Mouse (Mus musculus) C2C12 (cell line): ENCODE results near the gene Tmcc3. TPM values are rescaled to one million over a fixed set of nuclear protein-coding genes. Genes with fewer than 3 reads are reported as not detected.

ENCODE experiments used
- H3K27me3 ChIP-seq: one replicate; pipeline ENCODE4 v1.6.1; 2011; ENCODE audit not compliant: control insufficient read depth, insufficient read depth, insufficient read length
- H3K36me3 ChIP-seq: one replicate; pipeline ENCODE4 v1.6.1; 2011; ENCODE audit not compliant: control insufficient read depth, insufficient read depth
- H3K4me3 ChIP-seq: one replicate; pipeline ENCODE4 v1.5.1; 2011; ENCODE audit warnings: mild to moderate bottlenecking, control low read depth; ENCODE audit not compliant: poor library complexity, insufficient read depth, severe bottlenecking
- H3K79me2 ChIP-seq: one replicate; pipeline ENCODE4 v1.6.1; 2011; ENCODE audit not compliant: control insufficient read depth, insufficient read depth
- H3K79me3 ChIP-seq: one replicate; pipeline ENCODE4 v1.6.1; 2011; ENCODE audit warnings: low read depth, control low read depth
- H3ac ChIP-seq: one replicate; pipeline ENCODE3; 2011; ENCODE audit warnings: low read depth; ENCODE audit not compliant: control insufficient read depth, insufficient read length
- CEBPB ChIP-seq: IDR thresholded peaks from one replicate; pipeline ENCODE4 v1.6.1; 2011; ENCODE audit warnings: low read depth, mild to moderate bottlenecking, control low read depth, moderate library complexity
- CTCF ChIP-seq: IDR thresholded peaks from one replicate; pipeline ENCODE4 v1.5.1; 2011; ENCODE audit not compliant: control insufficient read depth, insufficient read depth, insufficient read length
- FOSL1 ChIP-seq: IDR thresholded peaks from one replicate; pipeline ENCODE4 v1.8.0; 2011; ENCODE audit warnings: mild to moderate bottlenecking, low read length; ENCODE audit not compliant: poor library complexity, insufficient read depth, severe bottlenecking
- MAX ChIP-seq: IDR thresholded peaks from one replicate; pipeline ENCODE4 v1.6.1; 2011; ENCODE audit warnings: mild to moderate bottlenecking, control low read depth
- MYOD1 ChIP-seq: IDR thresholded peaks from one replicate; pipeline ENCODE4 v1.6.1; 2011; ENCODE audit warnings: low read depth; ENCODE audit not compliant: control insufficient read depth, insufficient read length
- MYOG ChIP-seq: IDR thresholded peaks from one replicate; pipeline ENCODE4 v1.6.1; 2011; ENCODE audit not compliant: control insufficient read depth, insufficient read length; ENCODE audit errors: extremely low read depth
- USF1 ChIP-seq: IDR thresholded peaks from one replicate; pipeline ENCODE4 v1.6.1; 2011; ENCODE audit warnings: low read depth, mild to moderate bottlenecking, control low read depth, moderate library complexity
- microRNA-seq: library from miRNA; unstranded; fragments of <30 nt; microRNA quantifications from one replicate; pipeline ENCODE4, GENCODE M21; 2019; ENCODE audit warnings: borderline microRNAs expressed
- polyA plus RNA-seq: library from polyadenylated mRNA; unstranded; fragments of >200 nt; fragmentation: generic; extraction: Trizol; gene quantifications from one replicate; pipeline ENCODE4 v1.2.1, GENCODE M21; 2012; ENCODE audit warnings: missing spikeins

Gene Tmcc3
- polyA plus RNA-seq, 1 experiment = 3.5 TPM

- Histone ChIP-seq H3K36me3 (no peaks in the 10 kb centered on the region), H3K79me3 (no peaks in the 10 kb centered on the region), H3ac (no peak overlapping the region), H3K79me2 (no peaks in the 10 kb centered on the region), H3K4me3 (no peak overlapping the region), H3K27me3 (peaks cover 9% of the 10 kb centered on the region)
- TF ChIP-seq MAX (no peak), FOSL1 (no peak), MYOG (no peak), CEBPB (no peak), USF1 (no peak), CTCF (no peak), MYOD1 (no peak)
These were observed 328.3 kb downstream of the Tmcc3 start for GRCm38 (mm10) chr10:94640067-94640466.

Small RNA genes within 50 kb of the gene (microRNA-seq; reads per million reads assigned to microRNA genes)
- gene Mir7211 = not detected

Other genes starting within 250 kb of the Tmcc3 start
- 5.2 TPM for gene Nr2c1, start 163.9 kb upstream of the Tmcc3 start, polyA plus RNA-seq
- 364 TPM for gene Ndufa12, start 113.2 kb upstream of the Tmcc3 start, polyA plus RNA-seq
- gene Gm4792, start 13.2 kb upstream of the Tmcc3 start, polyA plus RNA-seq = not detected